Mouse (Mus musculus): ENCODE measurements at regions not wholly inside any gene's neighbourhood (a gene's known extent, or its start where the extent isn't known, plus 50 kb on each side); places are given as distances from the start of the nearest gene placed in this dataset.

DNA sequence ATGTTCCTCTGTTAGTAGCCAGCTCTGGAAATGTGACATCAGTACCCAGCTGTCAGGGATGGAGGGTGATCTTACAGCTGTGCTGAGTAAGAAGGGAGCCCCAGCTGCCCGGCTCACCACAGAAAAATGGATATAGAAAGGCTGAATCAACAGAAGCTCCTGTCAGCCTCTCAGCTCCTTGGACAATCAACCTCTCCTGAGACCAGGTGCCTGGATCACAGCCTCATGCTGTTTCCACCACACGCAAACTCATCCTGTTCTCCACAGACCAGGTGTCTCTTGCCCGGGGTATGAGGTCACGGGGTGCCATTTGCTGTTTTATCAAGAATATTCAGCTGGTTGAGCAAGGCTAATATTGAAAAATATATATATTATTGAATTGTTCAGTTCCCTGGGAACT, 275.3 kb downstream of the Cd47 start:
- no peak for DNase-seq (ENCODE audit: extremely low spot score in 1 of 2, low spot score in 1 of 2)

DNA sequence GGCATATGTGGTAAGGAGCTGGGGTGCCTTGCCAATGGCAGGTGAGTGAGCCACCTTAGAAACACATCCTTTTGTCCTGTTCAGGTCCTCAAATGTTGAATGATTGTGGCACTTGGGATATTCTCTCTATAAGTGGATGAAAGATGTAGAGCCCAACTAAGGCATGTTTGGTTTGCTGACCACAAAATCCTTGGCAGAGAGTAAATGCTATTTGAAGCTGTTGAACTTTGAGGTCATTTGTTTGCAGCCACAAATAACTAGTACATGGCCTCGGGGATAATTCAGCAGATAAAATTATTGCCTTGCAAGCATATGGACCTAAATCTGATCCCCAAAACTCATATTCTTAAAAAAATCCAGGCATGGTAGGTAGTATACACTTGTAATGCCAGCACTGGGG, 281.2 kb downstream of the Cd47 start:
- DNase-seq (ENCODE audit: extremely low spot score in 1 of 2, low spot score in 1 of 2), result no peak

DNA sequence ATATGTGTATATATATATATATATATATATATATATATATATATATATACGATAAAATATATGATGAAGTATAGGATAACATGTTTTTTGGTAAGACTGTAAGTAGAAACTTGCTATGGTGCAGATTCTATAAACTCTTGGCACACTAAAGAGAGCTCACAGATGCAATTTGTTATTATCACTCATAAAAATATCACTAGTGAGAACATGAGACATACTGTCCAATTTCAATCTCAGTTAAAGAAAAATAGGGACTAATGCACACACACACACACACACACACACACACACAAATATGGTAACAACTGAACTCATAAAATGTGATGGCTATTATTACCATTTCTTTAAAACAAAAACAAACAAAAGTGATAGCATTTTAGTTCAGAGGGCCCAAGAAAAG, 292.0 kb downstream of the Cd47 start:
- DNase-seq (ENCODE audit: extremely low spot score in 1 of 2, low spot score in 1 of 2), result no peak

DNA sequence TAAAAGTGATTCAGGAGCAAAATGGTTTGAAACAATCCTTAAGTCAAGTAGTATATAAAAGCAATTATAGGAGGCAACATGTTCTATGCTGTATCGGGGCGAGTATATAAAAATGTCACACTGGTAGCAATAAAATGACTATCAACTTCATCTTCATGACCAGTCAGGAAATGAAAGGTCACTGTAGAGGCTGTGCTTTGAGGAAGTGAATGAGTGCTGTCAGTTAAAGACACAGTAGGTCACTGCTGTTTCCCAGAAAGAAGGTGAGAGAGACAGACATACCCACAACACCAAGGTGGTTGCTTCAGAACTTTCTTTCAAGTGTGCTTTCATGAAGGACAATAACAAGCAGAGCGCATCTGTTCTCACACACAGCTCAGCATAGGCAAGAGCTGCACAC, 292.4 kb downstream of the Cd47 start:
- no peak for DNase-seq (ENCODE audit: extremely low spot score in 1 of 2, low spot score in 1 of 2)

DNA sequence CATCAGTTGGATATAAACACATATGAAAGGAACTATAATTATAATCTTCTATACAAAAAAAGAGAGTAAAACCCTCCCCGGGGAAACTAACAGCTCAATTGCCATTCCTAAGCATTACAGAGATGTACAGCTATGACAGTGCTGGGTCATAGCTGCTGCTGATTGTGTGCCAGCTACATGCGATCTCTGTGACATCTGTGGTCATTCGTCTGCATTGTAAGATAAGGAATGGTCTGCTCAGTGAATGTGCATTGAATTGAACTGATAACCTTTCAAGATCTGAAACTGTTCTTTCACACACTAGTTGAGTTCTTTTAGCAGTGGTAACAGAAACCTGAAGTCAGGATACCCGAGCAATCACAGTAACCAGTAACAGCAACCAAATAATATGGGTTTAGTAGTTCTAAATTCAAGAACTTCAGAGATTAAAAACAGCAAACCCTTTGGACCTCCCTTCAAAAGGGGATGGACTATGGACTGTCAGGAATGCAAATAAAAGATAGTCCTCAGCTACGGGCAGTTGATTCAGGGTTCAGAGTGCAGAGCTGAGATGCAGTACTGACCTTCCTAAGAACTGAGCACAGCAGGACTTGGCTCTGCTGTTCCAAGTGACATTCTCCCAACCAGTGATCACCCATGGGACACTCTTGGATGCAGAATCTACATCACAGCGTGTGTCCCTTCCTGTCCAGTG, 295.7 kb downstream of the Cd47 start:
- no peak for DNase-seq (ENCODE audit: extremely low spot score in 1 of 2, low spot score in 1 of 2)

DNA sequence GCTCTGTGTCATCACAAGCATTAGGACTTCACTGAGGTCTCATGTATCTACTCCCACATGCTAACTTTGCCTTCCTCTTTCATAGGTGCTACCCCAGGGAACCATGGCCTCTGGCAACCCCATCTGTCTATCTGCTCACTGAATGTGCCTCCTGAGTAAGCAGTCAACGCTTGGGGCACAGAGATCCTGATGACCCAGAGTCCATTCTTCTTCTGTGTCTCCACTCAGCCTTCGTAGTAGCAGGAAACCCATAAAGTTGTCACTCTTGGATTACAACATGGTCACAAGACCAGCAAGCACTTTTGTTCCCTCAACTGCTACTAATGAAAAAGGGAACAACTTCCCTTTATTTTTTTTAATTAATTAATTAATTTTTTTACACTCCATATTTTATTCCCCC, 296.2 kb downstream of the Cd47 start:
- DNase-seq (ENCODE audit: extremely low spot score in 1 of 2, low spot score in 1 of 2), result no peak

DNA sequence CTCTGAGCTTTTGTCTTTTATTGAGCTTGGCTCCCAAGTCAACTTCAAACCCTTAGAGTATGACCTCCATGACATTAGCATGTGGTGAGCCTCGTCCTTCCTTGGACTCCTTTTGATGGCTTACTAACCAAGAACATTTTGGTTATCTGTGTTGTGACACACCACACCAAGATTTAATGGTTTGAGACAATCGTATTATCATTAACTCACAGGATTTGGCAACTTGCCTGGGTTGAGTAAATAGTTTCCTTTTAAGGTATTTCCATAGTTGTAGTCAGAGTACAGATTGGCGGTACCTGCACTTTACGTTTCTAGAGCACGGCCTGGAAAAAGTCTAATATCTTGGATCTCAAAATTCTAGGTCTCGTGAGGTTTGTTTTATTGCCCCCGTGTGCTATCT, 303.0 kb downstream of the Cd47 start:
- DNase-seq (ENCODE audit: extremely low spot score in 1 of 2, low spot score in 1 of 2), result no peak

DNA sequence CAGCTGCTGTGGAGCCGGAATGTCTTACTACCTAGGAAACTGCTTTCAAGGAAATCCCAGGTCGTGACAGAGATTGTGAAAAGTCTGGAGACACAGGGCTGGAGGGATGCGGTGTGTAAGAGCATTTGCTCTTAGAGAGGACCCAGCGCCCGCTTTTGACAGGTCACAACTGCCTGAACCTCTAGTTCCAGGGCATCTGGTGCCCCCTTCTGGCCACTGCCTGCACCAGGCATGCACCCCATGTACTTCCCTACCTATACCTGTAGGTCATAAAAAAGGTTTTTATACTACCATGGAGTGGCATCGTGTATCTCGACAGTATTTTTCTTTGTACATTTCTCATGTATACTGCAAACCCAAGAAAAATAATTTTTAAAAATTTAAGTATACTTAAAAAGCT, 314.0 kb downstream of the Bbx start:
- DNase-seq (ENCODE audit: extremely low spot score in 1 of 2, low spot score in 1 of 2), result no peak

DNA sequence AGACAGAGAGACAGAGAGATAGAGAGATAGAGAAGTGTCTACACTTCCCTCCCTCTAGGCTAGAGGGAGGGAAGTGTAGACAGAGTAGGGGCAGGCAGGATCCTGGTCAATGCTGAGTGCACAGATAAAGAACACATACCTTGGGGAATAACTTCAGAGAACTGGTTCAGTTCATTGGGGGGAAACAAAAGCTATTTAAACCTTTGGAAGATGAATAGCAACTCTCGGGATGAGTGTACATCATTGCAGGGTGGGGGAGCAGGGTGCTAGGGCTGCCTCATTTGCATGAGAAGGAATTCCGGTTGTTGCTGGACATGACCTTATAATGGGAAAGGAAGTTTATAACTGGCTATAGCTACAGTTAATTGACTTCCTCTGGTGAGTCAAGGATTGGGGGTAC, 309.7 kb downstream of the Bbx start:
- DNase-seq (ENCODE audit: extremely low spot score in 1 of 2, low spot score in 1 of 2), result no peak

DNA sequence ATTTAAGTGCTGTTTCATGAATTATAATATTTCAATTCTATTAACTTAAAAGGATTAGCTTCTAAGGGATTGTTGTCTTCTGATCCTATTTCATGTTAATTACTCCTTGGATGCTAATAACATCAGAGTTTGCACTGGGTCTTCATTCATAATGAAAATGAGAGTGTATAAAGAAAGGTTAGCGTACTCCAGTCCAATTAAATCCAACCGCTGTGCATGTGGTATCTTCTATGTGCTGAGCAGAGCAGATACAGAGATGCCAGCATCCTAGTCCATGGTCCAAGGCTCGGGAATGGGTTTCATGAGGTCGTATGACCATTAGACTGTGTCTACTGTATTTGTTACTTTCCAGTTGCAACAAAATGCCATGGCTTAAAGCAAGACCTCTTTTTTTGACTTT, 307.5 kb downstream of the Bbx start:
- no peak for DNase-seq (ENCODE audit: extremely low spot score in 1 of 2, low spot score in 1 of 2)

DNA sequence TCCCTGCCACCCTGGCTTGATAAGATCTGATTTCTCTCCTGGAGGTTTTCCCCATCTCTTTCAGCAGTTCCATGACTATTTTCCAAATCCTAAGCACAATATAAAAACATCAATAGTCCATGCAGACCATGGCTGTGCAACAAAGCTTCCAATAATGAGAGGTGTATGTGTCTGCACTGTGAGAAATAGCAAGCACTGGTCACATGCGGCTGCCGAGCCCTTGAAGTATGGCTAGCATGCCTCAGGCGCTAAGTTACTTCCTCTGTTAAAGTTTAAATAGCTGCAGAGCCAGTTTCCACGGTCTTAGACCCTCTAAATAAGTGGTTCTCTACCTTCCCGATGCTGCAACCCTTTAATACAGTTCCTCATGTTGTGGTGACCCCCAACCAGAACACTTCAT, 306.6 kb downstream of the Bbx start:
- DNase-seq (ENCODE audit: extremely low spot score in 1 of 2, low spot score in 1 of 2), result no peak

DNA sequence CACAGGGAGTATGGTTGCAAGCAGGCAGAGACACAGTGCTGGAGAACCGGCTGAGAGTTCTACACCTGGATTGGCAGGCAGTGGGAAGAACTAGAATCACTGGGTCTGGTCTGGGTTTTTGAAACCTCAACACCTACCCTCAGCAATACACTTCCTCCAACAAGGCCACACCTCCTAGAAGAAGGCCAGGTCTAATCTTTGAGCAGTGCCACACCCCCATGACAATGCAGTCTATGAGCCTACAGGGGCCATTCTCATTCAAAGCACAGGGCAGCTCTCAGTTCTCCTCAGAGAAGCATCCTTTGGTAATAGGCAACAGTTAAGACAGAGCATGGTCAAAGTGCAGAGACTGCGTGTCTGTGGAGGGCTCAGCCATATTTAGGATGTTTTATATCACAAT, 300.8 kb downstream of the Bbx start:
- DNase-seq (ENCODE audit: extremely low spot score in 1 of 2, low spot score in 1 of 2), result no peak

Measured in frontal cortex, adult 2 months (tissue).